Mouse (Mus musculus): ENCODE measurements around the gene Cox7a2.

GRCm38 (mm10) chr9:79765329-79765728 is 5.7 kb upstream of the Cox7a2 start:
- TF ChIP-seq CTCF (IDR thresholded peaks at IDR 0.05; ENCODE audit: borderline replicate concordance, extremely low read depth, insufficient read depth, insufficient read length) (no peak), POLR2A (IDR thresholded peaks at IDR 0.05; ENCODE audit: borderline replicate concordance, extremely low read depth, insufficient read depth, insufficient read length, poor library complexity, severe bottlenecking) (no peak)
